Mouse (Mus musculus) lung, postnatal 4 days (tissue): ENCODE data around the gene Aldh3b2.

Experiments used
- DNase-seq, 2 experiments: peaks; one replicate each; pipeline ENCODE4 v3.0.0; 2021

The Aldh3b2 gene

GRCm38 (mm10) chr19:3972229-3972628, at the start of gene Aldh3b2:
Aldh3b2 (plus strand) TSS chr19:3972328.
- peak in 1 of 2 experiments; percentile 51 for DNase-seq

DNA sequence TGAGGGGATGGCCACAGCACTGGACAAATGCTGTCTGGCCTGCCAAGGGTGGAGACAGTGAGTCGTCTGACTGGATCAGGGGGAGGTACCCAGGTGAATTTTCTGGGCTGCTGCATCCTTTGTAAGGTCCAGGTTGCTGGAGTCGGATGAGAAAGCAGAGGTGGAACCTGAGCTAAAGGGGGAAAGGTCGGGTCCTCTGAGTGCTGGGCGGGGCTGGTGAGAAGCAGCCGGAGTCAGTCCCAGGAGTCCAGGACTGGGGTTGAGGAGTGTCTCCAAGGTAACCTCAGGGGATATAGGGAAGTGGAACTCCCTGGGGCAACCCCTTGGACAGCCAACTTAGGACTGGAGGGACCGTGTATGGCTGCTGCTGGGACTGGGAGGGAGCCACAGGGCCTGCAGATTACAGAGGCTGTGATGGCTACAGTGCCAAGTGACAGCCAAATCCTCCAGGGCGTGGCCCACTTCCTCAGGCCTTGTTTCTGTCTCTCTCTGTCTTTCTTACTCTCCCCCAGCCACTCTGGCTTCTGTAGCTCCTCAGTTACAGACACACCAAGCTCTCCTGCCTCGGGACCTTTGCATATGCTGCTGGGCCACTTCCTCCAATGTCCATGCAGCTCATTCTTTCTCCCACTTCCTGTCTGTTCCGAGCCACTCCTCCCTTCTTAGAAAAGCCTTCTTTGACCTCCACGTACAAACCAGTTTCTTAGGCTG, 49.3 kb upstream of the Aldh3b2 start:
- DNase-seq: peak in 1 of 2 experiments; percentile 44

DNA sequence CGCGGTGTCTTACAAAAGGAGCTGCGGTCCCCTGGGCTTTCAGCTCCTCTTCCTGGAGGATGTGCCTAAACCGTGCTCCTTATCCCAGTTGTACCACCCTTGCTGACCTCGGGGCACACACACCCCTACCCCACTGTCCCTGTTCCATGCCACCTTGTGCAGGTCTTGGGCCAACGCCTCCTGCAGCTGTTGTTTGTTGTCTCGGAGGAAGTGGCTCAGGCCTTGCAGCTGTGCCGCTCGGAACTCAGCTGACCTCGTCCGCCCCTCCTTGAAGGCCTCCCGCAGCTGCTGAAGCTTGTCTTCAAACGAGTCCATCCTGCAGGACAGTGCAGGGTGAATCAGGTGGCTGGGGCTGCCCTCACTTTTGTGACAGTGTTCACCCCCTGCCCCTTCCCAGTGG, 48.5 kb upstream of the Aldh3b2 start:
- DNase-seq: peak; percentile 60 to 78

DNA sequence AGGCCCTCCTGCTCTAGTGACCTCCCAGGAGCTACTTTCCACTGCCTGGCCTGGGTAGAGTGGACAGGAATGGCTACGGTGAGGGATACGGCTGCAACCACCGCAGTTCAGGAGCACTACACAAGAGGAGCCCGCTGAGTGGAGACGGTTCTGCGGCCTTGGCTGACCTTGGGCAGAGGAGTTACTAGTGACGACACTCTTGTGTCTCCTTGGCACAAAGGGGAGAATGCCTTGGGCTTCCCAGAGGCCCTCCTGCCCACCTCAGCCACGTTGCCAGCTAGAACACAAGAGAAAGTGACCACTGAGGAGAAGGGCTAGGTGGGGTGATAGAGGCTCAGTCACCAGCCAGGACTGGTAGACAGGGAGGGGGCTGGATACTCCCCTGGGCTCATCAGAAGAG, 47.9 kb upstream of the Aldh3b2 start:
- peak in 1 of 2 experiments; percentile 22 for DNase-seq

GRCm38 (mm10) chr19:3924868-3925267, 47.3 kb upstream of the Aldh3b2 start:
- DNase-seq: no peak

GRCm38 (mm10) chr19:3925859-3926258, 46.3 kb upstream of the Aldh3b2 start:
- DNase-seq: no peak

DNA sequence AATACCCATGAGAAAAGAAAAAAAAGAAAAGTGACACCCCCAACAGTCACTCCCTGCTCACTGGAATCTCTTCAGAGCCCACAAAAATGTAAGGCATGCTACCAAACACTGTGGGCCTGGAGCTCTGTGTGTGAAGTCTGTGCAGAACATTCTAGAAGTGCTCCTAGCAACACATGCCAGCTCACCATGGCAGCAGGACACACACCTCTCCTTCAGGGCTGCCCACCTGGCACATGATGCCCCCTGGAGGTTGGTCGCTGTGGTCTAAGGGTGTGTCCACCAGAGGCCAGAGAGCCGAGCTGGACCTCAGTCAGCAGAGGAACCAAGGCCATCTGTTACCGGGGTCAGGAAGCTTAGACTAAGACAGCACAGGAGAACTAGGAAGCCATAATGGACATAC, 45.8 kb upstream of the Aldh3b2 start:
- DNase-seq: peak; percentile 79 to 88

DNA sequence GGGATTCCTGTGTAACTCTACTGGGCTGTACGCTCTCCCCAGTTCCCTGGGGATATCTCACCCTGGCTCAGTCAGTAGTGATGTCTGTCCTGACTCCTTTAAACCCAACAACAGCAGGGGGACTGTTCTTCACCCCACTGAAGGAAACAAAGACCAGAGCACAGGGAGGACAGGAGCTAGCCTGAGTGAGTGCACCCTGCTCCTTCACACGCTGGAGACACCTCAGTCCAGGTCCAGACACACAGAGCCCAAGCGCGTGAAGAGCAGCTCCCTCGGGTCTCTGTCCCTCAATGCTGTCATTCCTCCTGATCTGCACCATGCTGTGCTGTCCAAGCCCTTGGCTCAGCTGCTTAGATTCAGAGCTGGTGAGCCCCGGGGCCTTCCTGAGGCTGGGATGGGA, 45.4 kb upstream of the Aldh3b2 start:
- no peak for DNase-seq

DNA sequence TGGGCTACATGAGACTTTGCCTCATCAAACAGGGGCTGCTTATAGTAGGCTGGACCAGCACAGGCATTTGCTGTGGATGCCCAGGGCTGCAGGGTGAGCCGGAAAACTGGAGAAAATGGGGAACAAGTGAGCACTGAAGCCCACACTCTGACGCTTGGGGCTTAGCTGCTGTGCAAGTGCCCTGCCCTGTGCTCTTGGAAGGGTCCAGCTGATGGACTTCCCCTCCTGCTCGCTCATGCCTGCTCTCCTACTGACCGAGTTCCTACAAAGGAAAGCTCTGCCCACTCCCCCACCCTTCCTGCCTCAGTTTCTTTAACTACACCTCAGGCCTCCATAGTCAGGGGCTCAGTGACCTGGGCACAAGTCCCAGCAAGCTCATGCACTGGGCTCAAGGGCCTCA, 44.1 kb upstream of the Aldh3b2 start:
- no peak for DNase-seq

DNA sequence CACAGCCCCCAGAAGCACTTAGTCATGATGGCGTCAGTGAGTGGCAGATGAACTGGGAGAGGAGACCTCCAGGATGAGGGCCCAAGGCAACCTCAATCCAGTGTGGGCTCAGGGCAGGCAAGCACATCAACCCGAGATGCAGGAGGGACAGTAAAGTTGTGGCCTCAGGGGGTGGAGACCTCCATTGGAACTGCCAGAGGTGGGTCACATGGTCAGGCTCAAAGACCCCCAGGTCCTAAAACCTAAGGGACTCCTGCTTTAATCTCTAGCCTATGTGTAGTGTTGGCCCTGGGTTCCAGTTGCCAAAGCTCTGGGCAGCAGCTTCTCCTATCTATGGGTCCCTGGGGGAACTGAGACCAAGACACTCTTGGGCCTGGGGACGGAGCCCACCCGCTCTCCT, 43.3 kb upstream of the Aldh3b2 start:
- DNase-seq: no peak

GRCm38 (mm10) chr19:3929211-3929941, 42.8 kb upstream of the Aldh3b2 start, which contains the start of gene Aldh3b1:
Aldh3b1 (minus strand) TSS chr19:3929808.
- DNase-seq: peak; percentile 91 to 93

DNA sequence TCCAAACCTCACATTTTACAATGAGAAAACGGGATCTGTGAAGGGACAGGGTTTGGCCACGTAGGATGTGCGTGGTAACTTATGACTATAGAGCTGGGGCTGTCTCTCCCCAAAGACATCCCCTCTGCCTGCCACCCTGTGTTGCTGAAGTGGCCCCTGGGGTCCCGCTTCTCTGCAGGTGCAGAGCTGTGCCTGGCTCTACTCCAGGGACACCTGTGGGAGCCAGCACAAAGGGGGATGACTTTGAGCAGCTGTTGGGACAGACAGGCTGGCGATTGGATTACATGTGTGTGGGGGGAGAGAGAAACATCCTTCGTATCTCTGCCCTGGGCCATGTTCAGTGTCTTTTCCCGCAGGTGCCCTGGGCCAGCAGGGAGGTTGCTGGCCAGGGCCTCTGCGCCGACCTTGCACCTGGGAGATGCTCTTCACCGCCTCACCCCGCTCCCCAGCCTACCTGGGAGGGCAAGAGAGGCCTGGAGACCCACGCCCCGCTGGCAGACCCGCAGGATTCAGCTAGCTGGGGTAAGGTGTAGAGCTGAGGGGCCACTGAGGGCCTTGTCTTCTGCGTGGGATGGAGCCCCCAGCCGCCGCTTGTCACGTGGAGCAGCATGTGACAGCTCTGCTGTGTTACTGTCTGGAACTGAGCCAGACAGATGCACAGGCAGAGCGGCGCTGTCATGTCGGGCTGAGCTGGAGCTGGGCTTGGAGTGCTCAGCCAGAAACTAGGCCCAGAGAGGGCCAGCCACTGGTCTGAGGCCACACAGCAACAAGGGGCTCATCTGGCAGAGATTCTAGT, 41.7 kb upstream of the Aldh3b2 start:
- no peak for DNase-seq

- DNase-seq: peak in 1 of 2 experiments; percentile 51
Observed at GRCm38 (mm10) chr19:3931716-3932115, 40.4 kb upstream of the Aldh3b2 start.

GRCm38 (mm10) chr19:3935032-3935895, 36.9 kb upstream of the Aldh3b2 start, which contains the start of gene Unc93b1:
Unc93b1 (plus strand) TSS chr19:3935186.
- DNase-seq: peak; percentile 81 to 87

- DNase-seq: peak; percentile 75 to 82
Observed at GRCm38 (mm10) chr19:3935896-3936850, 36.0 kb upstream of the Aldh3b2 start.

GRCm38 (mm10) chr19:3942315-3942714, 29.8 kb upstream of the Aldh3b2 start:
- DNase-seq: no peak

DNA sequence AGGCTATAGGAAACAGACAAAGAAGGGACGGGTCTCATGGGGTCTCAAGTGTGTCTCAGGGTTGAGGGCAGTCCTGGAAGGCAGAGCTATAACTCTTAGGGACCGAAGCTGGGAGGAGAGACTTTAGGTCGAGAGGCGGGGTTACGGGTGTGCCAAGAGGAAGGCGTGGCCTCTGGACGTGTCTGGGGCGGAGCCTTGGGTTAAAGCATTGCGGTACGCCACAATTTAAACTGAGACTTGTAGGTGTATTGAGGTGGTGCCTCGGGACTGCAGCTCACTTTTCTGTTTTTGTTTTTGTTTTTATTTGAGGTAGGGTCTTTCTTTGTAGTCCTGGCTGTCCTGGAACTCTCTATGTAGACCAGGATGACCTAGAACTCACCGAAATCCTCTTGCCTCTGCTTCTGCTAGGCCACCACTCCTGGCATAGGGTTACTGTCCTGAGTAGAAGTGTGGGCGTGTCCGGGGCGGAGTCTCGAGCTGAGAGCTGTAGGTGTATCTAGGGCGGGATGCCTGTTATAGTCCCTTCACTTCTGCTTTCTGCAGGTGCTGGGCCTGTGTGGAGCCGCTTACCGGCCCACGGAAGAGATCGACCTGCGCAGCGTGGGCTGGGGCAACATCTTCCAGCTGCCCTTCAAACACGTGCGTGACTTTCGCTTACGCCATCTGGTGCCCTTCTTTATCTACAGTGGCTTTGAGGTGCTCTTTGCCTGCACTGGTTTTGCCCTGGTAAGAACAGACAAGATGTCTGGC, 29.0 kb upstream of the Aldh3b2 start:
- DNase-seq: peak; percentile 66 to 72

GRCm38 (mm10) chr19:3945872-3946564, 26.1 kb upstream of the Aldh3b2 start:
- DNase-seq: peak in 1 of 2 experiments; percentile 38

DNA sequence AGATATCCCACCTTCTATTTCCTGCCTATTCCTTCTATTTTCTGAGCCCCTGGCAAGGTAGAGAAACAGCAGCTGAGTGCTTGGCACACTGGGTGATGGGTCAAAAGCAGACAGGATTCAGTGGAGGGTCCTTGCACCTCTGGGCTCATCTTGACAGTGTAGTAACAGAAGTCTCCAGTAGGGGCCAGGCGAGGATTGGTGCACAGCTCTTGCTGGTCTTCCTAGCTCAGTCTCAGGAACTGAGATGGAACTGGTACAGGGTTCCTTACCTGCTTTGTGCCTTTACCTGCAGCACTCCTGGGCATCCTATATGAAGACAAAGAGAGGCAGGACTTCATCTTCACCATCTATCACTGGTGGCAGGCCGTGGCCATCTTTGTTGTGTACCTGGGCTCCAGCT, 25.4 kb upstream of the Aldh3b2 start:
- DNase-seq: peak; percentile 54 to 81

GRCm38 (mm10) chr19:3947813-3948212, 24.3 kb upstream of the Aldh3b2 start:
- no peak for DNase-seq
